Mouse (Mus musculus): ENCODE data around the gene Glrp1.

The Glrp1 gene

DNA sequence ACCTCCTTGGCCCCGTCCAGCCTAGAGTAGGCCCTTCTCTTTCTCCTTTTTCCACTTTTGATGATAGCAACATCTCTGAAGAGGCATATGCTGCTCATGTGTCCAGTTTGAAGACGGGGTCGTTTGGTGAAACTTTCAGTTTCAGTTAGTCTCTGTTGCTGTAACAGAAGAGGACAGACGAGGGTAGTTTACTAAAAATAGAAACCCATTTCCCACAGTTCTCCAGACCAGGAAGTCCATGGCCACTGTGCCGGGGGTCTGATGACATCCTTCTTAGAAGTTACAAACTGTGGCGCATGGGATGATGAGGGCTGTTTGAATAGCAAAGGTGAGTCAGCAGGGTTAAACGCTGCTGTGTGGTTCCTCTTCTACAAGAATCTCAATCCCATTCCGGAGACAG lies at the start of gene Glrp1:
Gene Glrp1, minus strand, starts transcription at position 278 of the 400 bp plus-strand sequence.
- DNase-seq (ENCODE audit: low spot score in 2 of 2) = no peak

DNA sequence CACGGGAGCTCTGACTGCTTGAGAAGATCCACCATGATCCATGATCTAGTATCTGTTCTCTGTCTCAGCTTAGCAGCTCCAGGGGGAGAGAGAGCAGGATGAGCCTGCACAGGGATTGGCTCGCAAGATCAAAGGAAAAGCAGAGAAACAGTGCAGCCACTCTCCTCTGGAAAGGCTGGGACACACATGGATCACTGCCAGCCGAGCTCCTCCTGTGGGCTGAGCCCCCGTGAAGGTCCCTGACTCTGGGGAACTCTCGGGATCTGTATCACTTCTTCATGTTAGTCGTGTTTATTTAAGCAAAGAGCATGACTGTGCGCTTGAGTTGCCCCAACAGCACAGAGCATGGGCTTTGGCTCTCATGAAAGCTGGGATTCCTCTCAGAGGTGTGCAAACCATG lies 49.4 kb upstream of the Glrp1 start:
- no peak for DNase-seq (ENCODE audit: low spot score in 2 of 2)

DNA sequence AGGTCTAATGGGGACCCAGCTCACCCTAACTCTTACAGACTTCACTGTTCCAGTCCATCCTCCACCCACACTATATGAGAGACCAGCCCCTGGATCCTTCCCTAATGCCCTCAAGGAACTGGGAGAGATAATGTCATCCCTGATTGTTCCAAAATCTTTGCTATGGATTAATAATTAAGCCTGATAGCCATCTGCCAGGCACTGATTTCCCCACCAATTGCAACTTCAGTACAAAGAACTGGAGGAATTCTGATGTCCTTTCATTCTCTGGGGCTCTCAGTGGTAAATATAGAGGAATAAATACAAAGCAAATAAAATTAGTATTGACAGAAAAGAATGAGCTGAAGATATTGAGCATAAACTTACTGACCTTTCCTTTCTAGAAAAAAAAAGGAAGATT lies 48.9 kb upstream of the Glrp1 start:
- DNase-seq (ENCODE audit: low spot score in 2 of 2) = no peak

DNA sequence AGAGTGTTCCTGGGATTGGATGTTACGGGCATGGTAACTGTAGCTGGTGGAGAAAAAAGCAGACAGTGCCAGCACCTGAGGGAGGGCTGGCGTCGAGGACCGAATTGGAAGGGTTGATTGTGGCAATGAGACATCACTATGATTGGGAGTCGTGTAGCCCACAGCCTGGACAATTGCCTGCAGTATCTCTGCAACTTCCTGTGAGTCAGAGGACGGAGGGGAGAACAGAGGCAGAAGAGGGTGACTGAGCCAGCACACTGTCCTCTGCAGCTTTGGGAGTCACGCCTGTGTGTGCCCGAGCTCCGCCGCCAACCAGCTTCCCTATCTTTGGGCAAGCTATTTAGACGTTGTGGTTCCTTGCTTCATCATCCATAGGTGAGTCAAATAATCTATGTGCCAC lies 46.5 kb upstream of the Glrp1 start:
- no peak for DNase-seq (ENCODE audit: low spot score in 2 of 2)

DNA sequence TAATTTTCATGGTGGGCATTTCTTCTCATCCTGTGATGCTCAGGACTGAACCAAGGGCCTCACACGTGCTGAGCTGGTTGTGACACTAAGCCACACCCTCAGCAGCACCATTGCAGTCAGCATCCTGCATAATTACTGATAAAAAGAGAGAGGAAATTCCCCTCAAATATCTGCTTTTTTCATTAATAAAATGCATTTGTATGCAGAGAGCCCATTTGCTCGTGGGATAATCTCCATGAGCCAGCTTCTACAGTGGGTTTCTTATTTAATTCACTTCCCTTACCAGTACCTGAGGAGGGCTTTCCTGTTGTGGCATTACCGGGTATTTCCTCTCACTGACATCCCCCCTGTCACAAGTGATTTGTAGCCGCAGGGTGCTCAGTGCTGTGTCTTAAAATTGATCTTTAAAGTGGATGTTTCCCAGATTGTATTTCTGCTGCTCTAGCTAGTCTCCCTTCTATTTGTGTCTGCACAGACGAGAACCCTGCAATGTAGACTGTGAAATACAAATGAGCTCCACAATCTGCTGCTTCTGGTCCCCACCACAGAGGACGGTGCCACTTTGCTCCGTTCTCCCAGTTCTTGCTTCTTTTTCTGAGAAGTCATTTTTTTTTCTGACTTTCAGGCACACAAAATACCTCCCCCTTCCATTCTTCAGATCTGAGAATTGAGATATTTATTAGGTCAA lies 43.8 kb upstream of the Glrp1 start:
- DNase-seq (ENCODE audit: low spot score in 2 of 2) = no peak

DNA sequence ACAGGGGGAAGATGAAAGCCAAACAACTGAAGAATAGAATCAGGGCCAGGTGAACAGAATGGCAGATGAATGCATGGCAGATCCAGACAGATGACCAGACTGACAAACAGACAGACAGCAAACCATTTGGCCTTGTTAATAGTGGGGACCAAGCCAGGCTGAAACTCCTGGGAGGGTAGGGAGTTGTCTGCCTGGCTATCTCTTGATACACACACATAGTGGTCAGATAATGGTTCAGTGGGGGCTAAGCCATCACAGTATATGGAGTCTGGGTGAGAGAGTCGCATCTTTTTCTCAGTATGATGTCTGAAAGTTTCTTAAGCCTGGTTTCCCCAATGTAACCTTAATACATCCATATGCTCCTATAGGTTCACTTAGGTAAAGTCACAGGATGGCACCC lies 39.4 kb upstream of the Glrp1 start:
- DNase-seq (ENCODE audit: low spot score in 2 of 2) = no peak

DNA sequence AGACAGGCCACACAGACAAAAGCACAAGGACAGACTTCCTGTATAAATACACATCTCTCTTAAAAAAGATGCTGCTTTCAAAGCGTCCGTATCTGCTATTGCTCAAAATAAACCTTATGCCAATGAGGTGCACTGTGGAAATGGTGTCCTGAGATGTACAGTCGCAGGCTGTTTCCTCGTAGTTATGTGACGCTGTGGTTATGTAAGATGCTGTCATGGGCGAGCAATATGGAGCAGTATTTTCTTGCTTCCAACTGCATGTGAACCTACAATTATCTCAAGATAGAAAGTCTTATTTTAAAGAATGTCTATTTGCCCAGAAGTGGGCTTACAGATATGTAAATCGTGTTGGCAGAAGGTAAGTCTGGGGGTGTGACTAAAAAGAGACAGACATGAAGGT lies 37.3 kb upstream of the Glrp1 start:
- no peak for DNase-seq (ENCODE audit: low spot score in 2 of 2)

DNA sequence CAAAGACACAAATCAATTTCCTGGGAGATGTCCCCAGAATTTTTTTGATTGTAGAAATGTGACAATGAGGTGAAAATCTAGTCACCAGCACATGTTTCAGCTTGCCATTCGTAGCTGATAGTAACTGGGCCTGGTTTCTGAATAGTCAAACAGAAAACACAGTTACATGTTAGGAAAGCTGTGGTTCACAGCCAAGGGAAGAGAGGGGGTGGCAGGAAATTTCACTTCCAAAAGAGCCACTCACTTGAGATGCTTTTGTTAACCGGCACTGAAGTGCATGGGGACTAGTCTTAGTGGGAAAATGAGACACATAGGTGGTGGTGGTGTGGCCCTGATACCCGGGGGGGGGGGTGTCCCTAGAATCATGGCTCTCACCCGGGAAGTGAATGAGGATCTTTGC lies 33.7 kb upstream of the Glrp1 start:
- DNase-seq (ENCODE audit: low spot score in 2 of 2) = no peak

DNA sequence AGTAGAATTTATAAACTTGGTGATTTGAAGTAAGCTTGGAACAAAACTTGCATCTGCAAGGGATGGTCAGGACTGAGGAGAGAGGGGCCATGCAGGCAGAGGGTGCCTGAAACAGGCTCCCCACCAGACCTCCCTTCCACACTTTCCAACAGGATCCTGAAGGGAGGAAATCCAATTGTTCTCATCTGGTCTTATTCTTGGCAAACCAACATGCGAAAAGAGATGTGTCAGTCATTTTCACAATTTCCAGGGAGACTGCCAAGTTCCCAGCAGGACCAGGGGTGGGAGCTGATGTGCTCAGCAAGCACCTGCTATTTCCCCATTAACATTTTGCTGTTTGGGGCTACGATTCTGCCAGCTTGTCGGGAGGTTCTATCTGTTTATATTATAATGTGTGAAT lies 30.0 kb upstream of the Glrp1 start:
- DNase-seq (ENCODE audit: low spot score in 2 of 2) = peak; percentile 11 to 49

DNA sequence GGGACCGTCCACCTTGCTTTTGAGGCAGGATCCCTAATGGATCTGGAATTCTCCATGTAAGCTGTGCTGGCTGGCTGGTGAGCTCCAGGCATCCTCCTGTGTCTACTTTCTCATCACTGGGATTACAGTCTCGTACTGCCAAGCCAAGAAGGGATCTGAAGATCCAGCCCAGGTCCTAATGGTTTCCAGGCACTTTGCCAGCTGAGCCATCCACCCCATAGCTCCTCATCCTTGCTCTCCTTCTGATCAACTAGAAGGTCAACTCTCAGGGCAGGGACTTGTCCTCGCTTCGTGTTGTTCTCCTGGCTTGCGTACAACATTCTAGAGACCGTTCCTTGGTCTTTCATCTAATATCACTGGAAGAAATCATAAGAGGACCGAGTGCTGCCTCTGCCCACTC lies 29.4 kb upstream of the Glrp1 start:
- no peak for DNase-seq (ENCODE audit: low spot score in 2 of 2)

DNA sequence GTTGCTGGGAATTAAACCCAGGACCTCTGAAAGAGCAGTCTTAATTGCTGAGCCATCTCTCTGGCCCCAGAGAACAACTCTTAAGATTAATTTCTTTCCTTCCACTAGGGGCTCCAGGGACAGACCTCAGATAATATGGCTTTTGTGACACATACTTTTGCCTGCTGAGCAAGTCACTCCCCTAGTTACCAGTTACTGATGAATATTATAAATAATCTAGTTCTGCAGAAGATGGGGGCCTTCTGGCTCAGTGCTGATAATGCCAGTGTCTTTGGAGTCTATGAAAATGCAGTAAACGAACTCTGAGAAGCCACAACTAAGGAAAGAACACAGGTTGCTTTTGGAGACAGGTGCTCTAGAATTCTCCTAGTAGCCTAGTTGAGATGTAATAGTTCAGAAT lies 26.4 kb upstream of the Glrp1 start:
- DNase-seq (ENCODE audit: low spot score in 2 of 2) = no peak

DNA sequence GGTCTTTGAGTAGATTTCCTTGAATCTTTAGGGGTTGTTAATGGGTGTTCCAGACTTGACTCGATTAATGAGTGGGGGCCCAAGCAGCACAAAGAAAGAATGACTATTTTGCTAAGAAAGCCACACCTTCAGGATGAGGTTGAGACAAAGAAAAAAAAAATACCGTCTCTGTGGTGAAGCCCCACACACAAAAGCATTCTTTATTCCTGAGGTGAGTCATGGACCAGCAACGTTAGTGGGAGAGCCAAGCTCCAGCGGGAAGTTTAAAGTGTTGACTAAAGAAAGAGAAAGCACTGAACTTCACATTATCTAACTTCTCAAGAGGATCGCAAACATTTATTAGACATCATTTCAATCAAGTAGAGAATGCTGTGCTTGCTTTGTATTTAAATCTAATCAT lies 24.2 kb upstream of the Glrp1 start:
- no peak for DNase-seq (ENCODE audit: low spot score in 2 of 2)

DNA sequence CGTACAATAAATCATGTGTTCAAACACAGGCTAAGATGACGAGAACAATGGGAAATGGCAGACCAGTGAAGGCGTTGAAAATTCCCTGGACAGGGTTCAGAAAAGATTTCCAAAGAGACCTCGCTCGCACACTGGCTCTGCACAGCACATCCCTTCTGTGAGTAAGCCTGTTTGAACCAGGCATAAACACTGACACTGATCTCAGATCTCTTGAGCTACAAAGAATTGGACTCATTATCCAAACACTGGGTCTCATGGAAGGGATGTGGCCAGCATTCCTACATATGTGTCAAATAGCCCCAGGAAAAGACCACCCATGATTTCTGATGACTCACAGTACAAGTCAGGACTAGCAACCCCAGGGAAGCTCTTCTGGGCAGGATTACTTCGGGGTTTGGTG lies 16.3 kb upstream of the Glrp1 start:
- no peak for DNase-seq (ENCODE audit: low spot score in 2 of 2)

DNA sequence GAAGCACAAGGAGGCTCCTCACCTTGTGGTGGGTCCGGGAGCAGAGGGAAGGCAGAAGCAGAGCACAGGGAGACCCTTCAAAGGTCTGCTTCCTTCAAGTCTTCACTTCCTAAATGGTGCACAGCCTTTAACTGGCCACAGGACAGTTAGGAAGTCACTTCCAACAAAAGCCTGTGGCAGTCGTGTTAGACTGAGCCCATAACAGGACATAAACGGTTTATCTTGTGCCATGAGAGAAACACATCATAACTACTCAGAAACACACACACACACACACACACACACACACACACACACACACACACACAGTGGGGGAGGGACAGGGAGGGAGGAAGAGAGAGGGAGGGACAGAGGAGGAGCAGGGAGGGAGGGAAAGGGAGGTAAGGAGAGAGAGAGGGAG lies 15.8 kb upstream of the Glrp1 start:
- no peak for DNase-seq (ENCODE audit: low spot score in 2 of 2)

DNA sequence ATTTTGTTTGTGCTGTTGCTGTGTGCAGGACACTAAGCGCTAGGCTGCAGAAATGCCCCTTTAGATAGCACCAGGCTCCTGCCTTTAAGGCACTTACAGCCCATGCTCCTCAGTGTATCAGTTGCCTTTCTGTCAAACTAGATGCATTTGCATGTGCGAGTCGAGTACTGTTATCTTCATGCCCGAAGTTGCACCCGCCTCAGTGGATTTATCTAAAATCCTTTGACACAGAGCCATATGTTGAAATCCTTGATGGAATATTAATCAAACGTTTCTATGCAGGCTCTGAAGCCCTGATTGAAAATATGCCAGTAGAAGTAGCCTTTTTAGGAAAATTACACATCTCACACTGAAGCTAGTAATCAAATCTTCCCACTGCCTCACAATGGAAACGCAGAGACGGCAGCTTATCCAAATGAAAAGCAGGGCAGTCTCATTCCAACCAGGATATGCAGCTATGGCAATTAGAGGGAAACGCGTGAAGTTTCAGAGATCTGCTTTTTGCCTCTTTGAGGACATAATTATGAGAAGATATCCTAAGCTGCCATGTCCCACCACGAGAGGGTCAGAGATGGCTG lies 11.4 kb upstream of the Glrp1 start:
- DNase-seq (ENCODE audit: low spot score in 2 of 2) = no peak

DNA sequence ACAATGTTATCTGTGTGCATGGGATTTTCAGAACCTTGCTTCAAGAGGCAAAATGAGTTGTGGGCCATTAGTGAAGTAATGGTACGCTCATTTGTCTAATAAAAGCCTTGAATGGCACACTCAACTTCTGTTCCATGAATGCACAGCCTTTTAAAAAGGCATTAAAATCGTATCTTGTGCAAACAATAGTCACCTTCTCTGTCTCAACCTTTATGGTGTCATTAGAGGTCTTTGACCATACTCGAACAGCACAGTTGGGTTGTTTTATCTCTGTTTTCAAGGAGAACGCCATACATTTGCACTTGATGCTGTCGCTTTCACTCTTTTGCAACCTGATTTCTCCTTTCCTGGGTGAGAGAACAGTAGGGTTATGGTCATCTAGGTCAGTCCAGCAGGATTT lies 3.7 kb upstream of the Glrp1 start:
- no peak for DNase-seq (ENCODE audit: low spot score in 2 of 2)

DNA sequence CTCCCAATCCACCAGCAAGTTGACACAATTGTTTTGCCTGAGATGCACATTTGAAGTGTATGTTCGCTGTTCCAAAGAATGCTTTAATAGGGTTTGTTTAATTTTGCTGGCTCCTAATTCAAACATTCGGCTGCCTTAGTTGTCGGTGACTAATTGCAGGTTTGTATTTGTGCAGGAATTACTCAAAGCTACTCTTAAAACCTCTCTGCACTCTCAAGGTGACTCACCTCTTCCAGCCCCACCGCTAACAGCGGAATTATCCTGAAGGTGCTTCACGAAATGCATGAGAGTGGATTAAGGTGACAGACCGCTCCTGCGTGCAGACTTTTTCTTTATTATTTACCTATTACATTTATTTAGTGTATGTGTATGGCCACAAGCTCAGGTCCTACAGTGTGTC lies 2.0 kb downstream of the Glrp1 start:
- DNase-seq (ENCODE audit: low spot score in 2 of 2) = no peak

DNA sequence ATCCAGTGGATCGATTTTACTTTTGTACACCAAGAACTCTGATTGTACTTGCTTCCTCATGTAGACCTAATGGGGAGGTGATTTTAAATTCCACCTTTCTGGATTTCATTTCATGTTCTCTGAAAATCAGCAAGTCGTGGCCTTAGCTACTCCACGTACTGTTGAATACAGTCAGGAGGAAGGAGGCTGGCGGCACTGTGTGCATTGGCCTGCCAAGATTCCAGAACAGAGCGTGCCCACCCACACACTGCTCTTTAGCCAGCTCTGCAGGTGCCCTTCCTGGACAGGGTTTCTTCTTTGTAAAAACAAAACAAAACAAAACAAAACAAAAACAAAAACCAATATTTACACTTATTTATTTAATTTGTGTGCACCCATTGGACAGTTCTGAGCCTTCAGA lies 2.7 kb downstream of the Glrp1 start:
- no peak for DNase-seq (ENCODE audit: low spot score in 2 of 2)

DNA sequence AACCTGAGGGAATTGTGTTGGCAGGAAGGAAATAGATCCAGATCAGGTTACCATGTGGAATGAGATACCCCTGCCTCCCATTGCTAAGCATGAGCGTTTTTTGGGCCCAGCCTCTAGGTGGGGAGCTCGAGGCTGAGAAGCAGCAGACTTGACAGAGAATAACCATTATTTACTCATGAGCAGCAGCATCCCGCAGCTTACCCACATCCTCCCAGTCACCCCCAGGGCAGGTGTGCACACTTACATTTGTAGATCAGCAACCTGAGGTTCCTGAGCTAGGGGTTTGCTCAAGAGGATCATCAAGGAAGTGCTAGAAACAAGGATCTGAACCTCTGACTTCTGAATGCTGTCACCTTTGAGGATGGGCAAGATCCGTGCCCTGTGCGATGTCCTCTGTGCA lies 3.5 kb downstream of the Glrp1 start:
- no peak for DNase-seq (ENCODE audit: low spot score in 2 of 2)

DNA sequence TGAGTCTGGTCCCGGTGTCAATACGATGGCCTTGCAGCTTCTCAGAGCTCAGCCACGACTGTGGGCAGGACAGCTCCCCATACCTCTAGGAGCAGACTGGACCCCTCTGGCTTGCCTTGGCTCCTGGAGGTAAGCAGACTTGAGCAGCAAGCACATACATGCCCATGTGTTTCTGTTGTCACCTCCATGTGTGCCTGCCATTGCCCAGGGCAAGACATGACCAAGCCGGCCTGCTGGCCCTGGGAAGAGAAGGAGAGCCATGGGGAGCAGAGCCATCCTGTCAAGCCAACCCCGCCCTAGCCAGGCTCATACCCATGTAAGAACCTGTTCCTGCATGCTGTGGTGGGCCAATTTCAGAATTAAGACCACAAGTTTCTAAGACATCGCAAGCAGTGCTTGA lies 4.2 kb downstream of the Glrp1 start:
- no peak for DNase-seq (ENCODE audit: low spot score in 2 of 2)

DNA sequence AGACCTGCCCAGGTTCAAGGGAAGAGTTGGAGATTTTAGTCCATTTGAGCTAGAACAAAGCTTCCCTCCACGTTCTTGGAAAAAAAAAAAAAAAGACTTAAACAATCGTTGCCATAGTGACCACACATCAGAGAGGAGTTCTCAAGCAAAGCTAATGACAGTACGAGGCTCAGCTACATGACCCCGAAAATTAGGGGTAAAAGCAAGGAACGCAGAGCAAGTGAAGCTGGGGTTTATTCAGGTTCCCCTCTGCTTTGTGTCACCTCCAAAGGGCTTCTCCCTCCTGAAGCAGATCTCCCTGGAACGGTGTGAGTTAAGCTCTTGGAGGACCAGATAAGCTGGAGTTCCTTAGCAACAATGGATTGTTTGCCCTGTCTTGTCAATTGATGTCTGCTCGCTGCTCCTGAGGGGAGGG lies 5.3 kb downstream of the Glrp1 start:
- no peak for DNase-seq (ENCODE audit: low spot score in 2 of 2)

DNA sequence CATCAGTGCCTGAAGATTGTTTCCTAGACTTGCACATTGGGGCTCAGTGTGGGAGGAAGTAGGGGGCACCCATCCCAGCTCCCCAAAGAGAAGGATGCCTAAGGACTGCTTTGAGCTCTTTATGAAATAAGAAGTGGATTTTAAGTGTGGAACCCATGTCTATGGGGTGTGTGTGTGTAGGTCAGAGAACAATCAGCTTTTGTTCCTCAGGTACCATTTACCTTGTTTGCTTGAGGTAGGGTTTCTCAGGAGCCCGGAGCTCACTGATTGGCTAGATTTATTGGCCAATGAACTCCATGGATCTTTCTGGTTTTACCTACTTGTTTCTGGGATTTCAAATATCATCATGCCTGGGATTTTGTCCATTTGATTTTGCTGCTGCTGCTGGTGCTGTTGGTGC lies 7.0 kb downstream of the Glrp1 start:
- no peak for DNase-seq (ENCODE audit: low spot score in 2 of 2)

DNA sequence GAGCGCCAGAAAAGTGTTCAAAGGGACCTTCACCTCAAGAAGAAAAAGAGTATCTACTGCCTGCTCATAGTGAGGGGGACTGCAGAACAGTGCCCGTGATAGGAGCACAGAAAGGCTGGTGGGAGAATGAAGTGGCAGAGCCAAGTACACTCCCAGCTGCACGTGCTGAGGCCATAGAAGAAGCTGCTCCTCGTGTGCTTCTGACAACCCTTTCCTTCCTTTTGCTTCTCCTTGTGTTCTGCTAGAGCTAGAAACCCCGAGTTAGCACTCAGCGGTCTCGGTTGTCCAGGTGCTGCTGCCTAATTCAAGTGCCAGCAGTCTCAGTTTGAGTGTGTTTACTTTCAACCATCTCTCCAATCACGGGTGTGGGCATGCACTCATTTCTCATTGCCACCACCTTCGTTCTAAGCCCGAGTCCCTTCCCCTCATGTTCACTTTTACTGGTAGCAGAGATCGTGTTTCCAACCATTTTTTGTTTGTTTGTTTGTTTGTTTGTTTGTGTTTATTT lies 10.6 kb downstream of the Glrp1 start:
- no peak for DNase-seq (ENCODE audit: low spot score in 2 of 2)

DNA sequence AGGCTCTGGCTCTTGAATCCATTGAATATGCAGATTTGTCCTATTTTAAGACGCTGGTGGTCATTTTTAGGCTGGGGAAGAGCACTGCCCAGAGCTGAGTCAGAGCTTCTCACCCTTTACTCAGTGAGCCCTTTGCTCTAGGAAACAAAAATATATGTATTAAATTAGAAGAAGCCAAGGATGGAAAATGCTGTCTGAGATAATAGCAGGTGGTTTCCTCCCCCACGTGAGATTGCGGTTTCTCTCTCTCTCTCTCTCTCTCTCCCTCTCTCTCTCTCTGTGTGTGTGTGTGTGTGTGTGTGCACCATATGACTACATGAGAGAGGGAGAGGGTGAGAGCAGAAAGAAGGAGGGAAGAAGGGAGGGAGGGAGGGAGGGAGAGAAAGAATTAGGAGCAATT lies 12.5 kb downstream of the Glrp1 start:
- DNase-seq (ENCODE audit: low spot score in 2 of 2) = no peak
